Mouse (Mus musculus): ENCODE measurements around the gene Msi1.
A peak's percentile ranks its signal among the peaks of the same experiment; 100 is the strongest.

The Msi1 gene

GRCm38 (mm10) chr5:115469791-115470190 lies 40.4 kb downstream of the Msi1 start:
- no peak for DNase-seq (ENCODE audit: low spot score in 2 of 2)

- peak; percentile 65 to 73 for DNase-seq (ENCODE audit: low spot score in 2 of 2)
Observed at GRCm38 (mm10) chr5:115470766-115471531, 41.5 kb downstream of the Msi1 start.

GRCm38 (mm10) chr5:115473191-115473590 lies 43.8 kb downstream of the Msi1 start:
- no peak for DNase-seq (ENCODE audit: low spot score in 2 of 2)

- no peak for DNase-seq (ENCODE audit: low spot score in 2 of 2)
Observed at GRCm38 (mm10) chr5:115474174-115474828, 44.9 kb downstream of the Msi1 start.

GRCm38 (mm10) chr5:115475337-115476106 lies 46.1 kb downstream of the Msi1 start:
- peak in 1 of 2 experiments; percentile 32 for DNase-seq (ENCODE audit: low spot score in 2 of 2)

- DNase-seq (ENCODE audit: low spot score in 2 of 2): no peak
Observed at GRCm38 (mm10) chr5:115476107-115476727, 46.8 kb downstream of the Msi1 start.

- DNase-seq (ENCODE audit: low spot score in 2 of 2): no peak
Observed at GRCm38 (mm10) chr5:115479561-115479960, 50.2 kb downstream of the Msi1 start.

GRCm38 (mm10) chr5:115480101-115480500 lies 50.7 kb downstream of the Msi1 start:
- DNase-seq (ENCODE audit: low spot score in 2 of 2): no peak

- no peak for DNase-seq (ENCODE audit: low spot score in 2 of 2)
Observed at GRCm38 (mm10) chr5:115482390-115483265, 53.2 kb downstream of the Msi1 start.

- DNase-seq (ENCODE audit: low spot score in 2 of 2): no peak
Observed at GRCm38 (mm10) chr5:115483385-115483784, 54.0 kb downstream of the Msi1 start.

- DNase-seq (ENCODE audit: low spot score in 2 of 2): peak; percentile 85 to 92
Observed at GRCm38 (mm10) chr5:115483947-115484920, 54.8 kb downstream of the Msi1 start, which contains the start of gene Sirt4. Sirt4 (minus strand) TSS chr5:115484725.

- DNase-seq (ENCODE audit: low spot score in 2 of 2): no peak
Observed at GRCm38 (mm10) chr5:115484996-115485395, 55.6 kb downstream of the Msi1 start.

- DNase-seq (ENCODE audit: low spot score in 2 of 2): no peak
Observed at GRCm38 (mm10) chr5:115485489-115486205, 56.2 kb downstream of the Msi1 start.

GRCm38 (mm10) chr5:115486726-115487125 lies 57.3 kb downstream of the Msi1 start:
- DNase-seq (ENCODE audit: low spot score in 2 of 2): no peak

- no peak for DNase-seq (ENCODE audit: low spot score in 2 of 2)
Observed at GRCm38 (mm10) chr5:115487353-115487752, 58.0 kb downstream of the Msi1 start.

- no peak for DNase-seq (ENCODE audit: low spot score in 2 of 2)
Observed at GRCm38 (mm10) chr5:115487942-115488580, 58.7 kb downstream of the Msi1 start.

- DNase-seq (ENCODE audit: low spot score in 2 of 2): peak; percentile 82 to 86
Observed at GRCm38 (mm10) chr5:115488841-115489698, 59.7 kb downstream of the Msi1 start.

All from right cerebral cortex, adult 2 months (tissue).